Mouse (Mus musculus): ENCODE measurements around the gene Maea.

GRCm38 (mm10) chr5:33349706-33350105 is 14.4 kb downstream of the Maea start:
- TF ChIP-seq CHD2 (IDR thresholded peaks at IDR 0.05; ENCODE audit: low read depth, low read length) = no peak
- TF ChIP-seq ZC3H11A (IDR thresholded peaks at IDR 0.05; ENCODE audit: borderline replicate concordance, low read depth, low read length) = no peak
- TF ChIP-seq ZNF384 (IDR thresholded peaks at IDR 0.05; ENCODE audit: low read depth, low read length) = no peak
- TF ChIP-seq HCFC1 (IDR thresholded peaks at IDR 0.05; ENCODE audit: borderline replicate concordance, insufficient read depth, low read length) = no peak

Measured in ES-E14 (cell line).